Mouse (Mus musculus) midbrain, postnatal 0 days (tissue): ENCODE data around the gene Ccz1. TPM values are rescaled to one million over a fixed set of nuclear protein-coding genes. Genes with fewer than 3 reads are reported as not detected.

Source experiments
- ATAC-seq: fragments of 200-750 bp; cut with Nextera tagmentation; 2 replicates; pipeline ENCODE4 v1.8.0; 2017; ENCODE audit warnings: moderate number of reproducible peaks, mild to moderate bottlenecking, moderate TSS enrichment, moderate library complexity; ENCODE audit not compliant: low FRiP score
- DNase-seq: peaks from one replicate; pipeline ENCODE4 v3.0.0-alpha.2; 2015; ENCODE audit warnings: low spot score
- H3K27ac ChIP-seq: fragments of 300-500 bp; sonication (generic); 2 replicates; pipeline ENCODE4 v1.5.1; 2014; ENCODE audit warnings: low read depth, mild to moderate bottlenecking, low read length, mixed read lengths
- H3K27me3 ChIP-seq: fragments of 300-500 bp; sonication (generic); 2 replicates; pipeline ENCODE4 v1.6.1; 2014; ENCODE audit warnings: low read length, control low read depth, mixed read lengths; ENCODE audit not compliant: insufficient read depth
- H3K36me3 ChIP-seq: fragments of 300-500 bp; sonication (generic); 2 replicates; pipeline ENCODE4 v1.6.1; 2014; ENCODE audit warnings: low read length, control low read depth, mixed read lengths; ENCODE audit not compliant: insufficient read depth
- H3K4me1 ChIP-seq: fragments of 300-500 bp; sonication (generic); 2 replicates; pipeline ENCODE4 v1.6.1; 2014; ENCODE audit warnings: mild to moderate bottlenecking, control low read depth, antibody characterized with exemption, low read length, mixed read lengths; ENCODE audit not compliant: insufficient read depth
- H3K4me2 ChIP-seq: fragments of 300-500 bp; sonication (generic); 2 replicates; pipeline ENCODE4 v1.6.1; 2014; ENCODE audit warnings: low read depth, mild to moderate bottlenecking, low read length, mixed read lengths; ENCODE audit not compliant: poor library complexity, severe bottlenecking
- H3K4me3 ChIP-seq: fragments of 300-500 bp; sonication (generic); 2 replicates; pipeline ENCODE4 v1.5.1; 2014; ENCODE audit warnings: low read depth, mild to moderate bottlenecking, low read length, moderate library complexity
- H3K9ac ChIP-seq: fragments of 300-500 bp; sonication (generic); replicated peaks from 2 replicates; pipeline ENCODE4 v1.6.1; 2014; ENCODE audit warnings: mild to moderate bottlenecking, low read length, moderate library complexity, mixed read lengths; ENCODE audit not compliant: poor library complexity, severe bottlenecking
- H3K9me3 ChIP-seq: fragments of 300-500 bp; sonication (generic); 2 replicates; pipeline ENCODE4 v1.6.1; 2016; ENCODE audit warnings: low read length, control low read depth
- CTCF ChIP-seq: IDR thresholded peaks from 2 replicates; pipeline ENCODE4 v1.5.1; 2016; ENCODE audit warnings: antibody characterized with exemption, mild to moderate bottlenecking
- WGBS: fragments of 180-500 bp; shearing (Covaris S2); extraction: QIAGEN DNeasy Blood & Tissue Kit; methylation state at CpG from one replicate; pipeline ENCODE4 v1.1.7; 2014; 5-methylcytosine and 5-hydroxymethylcytosine counted together
- polyA plus RNA-seq: library from polyadenylated mRNA; unstranded; fragments of >200 nt; fragmentation: Nextera tagmentation; extraction: Ambion mirVana; gene quantifications from 2 replicates; pipeline ENCODE4 v1.2.1, GENCODE M21; 2015
- total RNA-seq: library from RNA; depleted of rRNA; stranded (reverse); fragments of >200 nt; gene quantifications from 2 replicates; pipeline ENCODE4 v1.2.3, GENCODE M21; 2014; rRNA removed

Gene Ccz1
- total RNA-seq: 46.9 and 72.6 TPM in 2 replicates
- polyA plus RNA-seq: 69.3 and 70.3 TPM in 2 replicates

GRCm38 (mm10) chr5:144014551-144015311, at the start of gene Ccz1:
Gene Ccz1 (minus strand): TSS chr5:144014877.
- H3K4me2 ChIP-seq: peak within 1 kb of the TSS; percentile 42
- H3K4me1 ChIP-seq: no peaks in the 10 kb centered on the region
- H3K9me3 ChIP-seq: no peaks in the 10 kb centered on the region
- H3K27ac ChIP-seq: peak within 1 kb of the TSS; percentile 65
- ATAC-seq (peak; percentile 99), DNase-seq (peak; percentile 93)
- peak within 1 kb of the TSS; percentile 82 for H3K4me3 ChIP-seq
- TF ChIP-seq CTCF: no peak
- H3K9ac ChIP-seq: peak within 1 kb of the TSS; percentile 78
- 3% methylated on average over 47 of the region's 47 CpGs for WGBS
- no peaks in the 10 kb centered on the region for H3K27me3 ChIP-seq
- peaks cover 20% of the 10 kb centered on the region for H3K36me3 ChIP-seq

GRCm38 (mm10) chr5:144064093-144064492, 49.4 kb upstream of the Ccz1 start:
- DNase-seq (no peak), ATAC-seq (no peak)
- H3K4me2 ChIP-seq: no peak overlapping the region
- H3K27me3 ChIP-seq: no peaks in the 10 kb centered on the region
- no peaks in the 10 kb centered on the region for H3K4me1 ChIP-seq
- no peak overlapping the region for H3K4me3 ChIP-seq
- H3K27ac ChIP-seq: no peak overlapping the region
- 67% methylated on average over 5 of the region's 5 CpGs for WGBS
- no peak for TF ChIP-seq CTCF
- no peaks in the 10 kb centered on the region for H3K9me3 ChIP-seq
- H3K36me3 ChIP-seq: no peaks in the 10 kb centered on the region
- H3K9ac ChIP-seq: no peak overlapping the region

GRCm38 (mm10) chr5:144054340-144054739, 39.7 kb upstream of the Ccz1 start:
- DNase-seq (no peak), ATAC-seq (no peak)
- whole genome bisulfite sequencing: 89% methylated on average over 6 of the region's 6 CpGs
- Histone ChIP-seq H3K27ac (no peak overlapping the region), H3K27me3 (no peaks in the 10 kb centered on the region), H3K9ac (no peak overlapping the region), H3K4me1 (no peaks in the 10 kb centered on the region), H3K9me3 (no peaks in the 10 kb centered on the region), H3K36me3 (no peaks in the 10 kb centered on the region), H3K4me3 (no peak overlapping the region), H3K4me2 (no peak overlapping the region)
- no peak for TF ChIP-seq CTCF

GRCm38 (mm10) chr5:144053450-144053849, 38.8 kb upstream of the Ccz1 start:
- WGBS: 52% methylated on average over 3 of the region's 3 CpGs
- no peak for DNase-seq
- no peak for ATAC-seq
- Histone ChIP-seq H3K4me2 (no peak overlapping the region), H3K9ac (no peak overlapping the region), H3K27me3 (no peaks in the 10 kb centered on the region), H3K4me1 (no peaks in the 10 kb centered on the region), H3K9me3 (no peaks in the 10 kb centered on the region), H3K27ac (no peak overlapping the region), H3K4me3 (no peak overlapping the region), H3K36me3 (no peaks in the 10 kb centered on the region)
- TF ChIP-seq CTCF: no peak

- no peak overlapping the region for H3K4me2 ChIP-seq
- no peak overlapping the region for H3K9ac ChIP-seq
- peak; percentile 23 for TF ChIP-seq CTCF
- H3K27ac ChIP-seq: no peak overlapping the region
- no peaks in the 10 kb centered on the region for H3K27me3 ChIP-seq
- ATAC-seq (no peak), DNase-seq (no peak)
- H3K4me3 ChIP-seq: no peak overlapping the region
- no peaks in the 10 kb centered on the region for H3K9me3 ChIP-seq
- no peaks in the 10 kb centered on the region for H3K4me1 ChIP-seq
- no peaks in the 10 kb centered on the region for H3K36me3 ChIP-seq
Measured at GRCm38 (mm10) chr5:144051268-144051667, 36.6 kb upstream of the Ccz1 start.

GRCm38 (mm10) chr5:144049881-144050280, 35.2 kb upstream of the Ccz1 start:
- Histone ChIP-seq H3K36me3 (no peaks in the 10 kb centered on the region), H3K27me3 (no peaks in the 10 kb centered on the region), H3K9me3 (no peaks in the 10 kb centered on the region), H3K4me3 (no peak overlapping the region), H3K4me2 (no peak overlapping the region), H3K9ac (no peak overlapping the region), H3K27ac (no peak overlapping the region), H3K4me1 (no peaks in the 10 kb centered on the region)
- WGBS: 72% methylated on average over 3 of the region's 3 CpGs
- TF ChIP-seq CTCF: no peak
- DNase-seq: no peak
- no peak for ATAC-seq
